Mouse (Mus musculus) spleen, adult 2 months (tissue): Measurements from ENCODE around the gene Abcc4. TPM values are rescaled to one million over a fixed set of nuclear protein-coding genes. Genes with fewer than 3 reads are reported as not detected.

Source experiments
- DNase-seq, 2 experiments: peaks; one replicate each; pipeline versions ENCODE4 v3.0.0 to v3.0.0-alpha.2; 2012 to 2021; ENCODE audit warnings: low spot score in 2 of 2, low read depth in 1 of 2
- H3K27ac ChIP-seq: fragments of 200-500 bp; 2 replicates; pipeline ENCODE4 v1.5.1; 2012; ENCODE audit warnings: low read length, inconsistent platforms; ENCODE audit not compliant: insufficient read depth
- H3K27me3 ChIP-seq: fragments of 200-500 bp; 2 replicates; pipeline ENCODE4 v1.6.1; 2012; ENCODE audit warnings: mild to moderate bottlenecking, moderate library complexity, low read length, inconsistent platforms; ENCODE audit not compliant: control insufficient read depth, insufficient read depth
- H3K36me3 ChIP-seq: fragments of 200-500 bp; 2 replicates; pipeline ENCODE4 v1.6.1; 2012; ENCODE audit warnings: mild to moderate bottlenecking, low read length, inconsistent platforms; ENCODE audit not compliant: control insufficient read depth, insufficient read depth
- H3K4me1 ChIP-seq: fragments of 200-500 bp; 2 replicates; pipeline ENCODE4 v1.6.1; 2011; ENCODE audit warnings: inconsistent platforms; ENCODE audit not compliant: control insufficient read depth, insufficient read depth, insufficient read length
- H3K4me3 ChIP-seq: fragments of 200-500 bp; 2 replicates; pipeline ENCODE4 v1.5.1; 2011; ENCODE audit warnings: mild to moderate bottlenecking, inconsistent platforms; ENCODE audit not compliant: insufficient read depth, insufficient read length; ENCODE audit errors: extremely low read depth
- CTCF ChIP-seq: fragments of 200-500 bp; IDR thresholded peaks from 2 replicates; pipeline ENCODE4 v1.5.1; 2011; ENCODE audit warnings: mild to moderate bottlenecking, inconsistent platforms; ENCODE audit not compliant: insufficient read depth, insufficient read length, insufficient replicate concordance; ENCODE audit errors: extremely low read depth
- POLR2A ChIP-seq: fragments of 200-500 bp; IDR thresholded peaks from 2 replicates; pipeline ENCODE4 v1.6.1; 2011; ENCODE audit warnings: low read depth, low read length, inconsistent platforms
- WGBS: fragments of 180-500 bp; shearing (Covaris S2); methylation state at CpG from one replicate; pipeline ENCODE4 v1.1.7; 2018; 5-methylcytosine and 5-hydroxymethylcytosine counted together
- polyA plus RNA-seq: library from polyadenylated mRNA; depleted of rRNA; stranded (reverse); fragments of >200 nt; gene quantifications from 2 replicates; pipeline ENCODE4 v1.2.3, GENCODE M21; 2012

The Abcc4 gene
- polyA plus RNA-seq, 1 experiment, result 2.9 TPM

GRCm38 (mm10) chr14:118719566-118720174, 13.7 kb upstream of the Abcc4 start:
- Histone ChIP-seq H3K4me3 (no peak overlapping the region), H3K4me1 (no peaks in the 10 kb centered on the region), H3K36me3 (no peaks in the 10 kb centered on the region), H3K27me3 (no peaks in the 10 kb centered on the region), H3K27ac (no peak overlapping the region)
- DNase-seq, result no peak
- TF ChIP-seq CTCF, result no peak
- TF ChIP-seq POLR2A, result no peak
- WGBS, result 87% methylated on average over 10 of the region's 10 CpGs

GRCm38 (mm10) chr14:118718576-118718975, 12.6 kb upstream of the Abcc4 start:
- DNase-seq, result no peak
- no peaks in the 10 kb centered on the region for H3K36me3 ChIP-seq
- no peak overlapping the region for H3K4me3 ChIP-seq
- no peaks in the 10 kb centered on the region; the same call in 1 of the 2 replicates for H3K4me1 ChIP-seq
- 85% methylated on average over 7 of the region's 7 CpGs for WGBS
- H3K27ac ChIP-seq, result no peak overlapping the region
- TF ChIP-seq CTCF (no peak), POLR2A (no peak)
- H3K27me3 ChIP-seq, result 0 out of 2 replicates have a peak, but pooled peaks cover 1% of the 10 kb centered on the region

DNA sequence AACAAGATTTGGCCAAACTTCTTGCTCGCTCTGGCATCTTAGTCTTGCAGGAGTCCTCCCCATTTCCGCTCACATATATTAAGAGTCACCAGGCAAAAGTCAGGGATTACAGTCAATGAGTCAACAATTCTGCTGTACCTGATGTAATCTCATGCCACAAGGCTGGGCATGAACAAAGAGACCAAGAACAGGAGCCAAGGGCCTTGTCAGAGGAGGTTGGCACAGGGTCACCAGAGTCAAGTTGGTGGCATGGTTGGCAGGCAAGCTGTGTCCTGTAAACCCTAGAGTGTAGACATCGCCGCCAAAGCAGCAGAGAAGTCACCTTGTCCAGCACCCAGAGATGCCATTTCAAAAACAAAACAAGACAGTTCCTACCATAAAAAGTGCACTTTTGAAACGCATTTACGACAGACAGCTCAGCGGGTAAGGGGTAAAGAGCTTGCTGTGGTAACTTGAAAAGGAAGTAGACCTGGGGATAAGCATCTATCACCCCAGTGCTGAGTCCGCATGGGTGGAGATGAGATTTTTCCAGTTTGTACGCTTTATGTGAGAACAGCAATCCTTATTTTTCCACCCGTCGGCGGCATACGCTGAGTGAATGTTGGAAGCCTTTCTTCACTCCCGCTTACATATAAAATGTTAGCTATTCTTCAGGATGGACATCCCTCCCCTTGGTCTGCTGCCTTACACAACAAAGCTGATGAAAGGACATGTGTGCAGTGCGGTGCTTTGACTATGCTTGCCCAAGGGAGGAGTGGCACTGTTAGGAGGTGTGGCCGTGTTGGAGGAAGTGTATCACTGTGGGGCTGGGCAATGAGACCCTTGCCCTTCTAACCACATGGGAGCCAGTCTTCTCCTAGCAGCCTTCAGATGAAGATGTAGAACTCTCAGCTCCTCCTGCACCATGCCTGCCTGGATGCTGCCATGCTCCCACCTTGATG, 10.6 kb upstream of the Abcc4 start:
- no peak for DNase-seq
- 0 out of 2 replicates have a peak, but pooled peaks cover 1% of the 10 kb centered on the region for H3K27me3 ChIP-seq
- TF ChIP-seq POLR2A, result no peak
- TF ChIP-seq CTCF, result no peak
- no peaks in the 10 kb centered on the region; the same call in 1 of the 2 replicates for H3K4me1 ChIP-seq
- no peaks in the 10 kb centered on the region for H3K36me3 ChIP-seq
- 80% methylated on average over 16 of the region's 16 CpGs for WGBS
- no peak overlapping the region for H3K4me3 ChIP-seq
- no peak overlapping the region for H3K27ac ChIP-seq

GRCm38 (mm10) chr14:118714720-118715119, 8.7 kb upstream of the Abcc4 start:
- Histone ChIP-seq H3K36me3 (no peaks in the 10 kb centered on the region), H3K4me3 (no peak overlapping the region), H3K27me3 (0 out of 2 replicates have a peak, but pooled peaks cover 1% of the 10 kb centered on the region), H3K4me1 (no peaks in the 10 kb centered on the region; the same call in 1 of the 2 replicates), H3K27ac (no peak overlapping the region)
- WGBS, result 90% methylated on average over 6 of the region's 6 CpGs
- no peak for DNase-seq
- no peak for TF ChIP-seq CTCF
- no peak for TF ChIP-seq POLR2A

DNA sequence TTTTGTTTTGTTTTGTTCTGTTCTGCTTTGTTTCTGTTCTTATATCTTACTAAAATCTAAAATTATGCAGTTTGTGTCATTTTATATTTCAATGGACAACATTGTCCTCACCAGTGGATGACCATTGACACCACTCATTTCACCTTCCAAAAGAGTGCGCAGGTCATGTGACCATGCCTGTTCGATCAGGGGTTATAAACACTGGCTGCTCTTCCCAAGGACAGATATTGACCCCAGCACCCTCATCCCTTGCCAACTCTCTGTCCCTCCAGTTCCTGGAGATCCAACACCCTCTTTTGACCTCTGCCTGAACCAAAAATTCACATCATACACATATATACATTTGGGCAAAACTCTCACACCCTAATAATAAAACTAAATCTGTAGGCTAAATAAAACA, 8.3 kb upstream of the Abcc4 start:
- TF ChIP-seq CTCF (no peak), POLR2A (no peak)
- Histone ChIP-seq H3K27me3 (0 out of 2 replicates have a peak, but pooled peaks cover 1% of the 10 kb centered on the region), H3K27ac (no peak overlapping the region), H3K36me3 (no peaks in the 10 kb centered on the region), H3K4me1 (no peaks in the 10 kb centered on the region; the same call in 1 of the 2 replicates), H3K4me3 (no peak overlapping the region)
- 92% methylated on average over 2 of the region's 2 CpGs for WGBS
- no peak for DNase-seq

GRCm38 (mm10) chr14:118713869-118714268, 7.8 kb upstream of the Abcc4 start:
- no peaks in the 10 kb centered on the region; the same call in 1 of the 2 replicates for H3K4me1 ChIP-seq
- no peak for DNase-seq
- no peaks in the 10 kb centered on the region for H3K36me3 ChIP-seq
- H3K27me3 ChIP-seq, result 0 out of 2 replicates have a peak, but pooled peaks cover 1% of the 10 kb centered on the region
- no peak overlapping the region for H3K4me3 ChIP-seq
- WGBS, result 61% methylated on average over 8 of the region's 8 CpGs
- TF ChIP-seq POLR2A (no peak), CTCF (no peak)
- H3K27ac ChIP-seq, result no peak overlapping the region

DNA sequence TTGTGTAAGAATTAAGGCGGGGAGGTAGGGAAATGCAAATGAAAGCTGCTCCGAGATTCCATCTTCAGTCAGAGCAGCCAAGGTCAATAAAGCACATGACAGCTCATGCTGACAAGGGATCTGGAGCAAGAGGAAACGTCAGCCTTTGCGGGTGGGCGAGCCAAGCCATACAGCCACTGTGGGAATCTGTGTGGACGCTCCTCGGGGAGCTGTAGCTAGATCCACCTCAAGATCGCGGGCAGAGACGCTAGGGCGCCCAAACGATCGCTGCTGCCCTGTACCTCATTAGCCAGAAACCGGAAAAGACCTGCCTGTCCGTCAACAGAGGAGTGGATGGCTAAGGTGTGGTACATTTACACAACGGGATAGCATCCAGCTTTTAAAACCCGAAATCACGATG, 7.4 kb upstream of the Abcc4 start:
- no peak for DNase-seq
- Histone ChIP-seq H3K4me3 (no peak overlapping the region), H3K27ac (no peak overlapping the region), H3K36me3 (no peaks in the 10 kb centered on the region), H3K4me1 (no peaks in the 10 kb centered on the region; the same call in 1 of the 2 replicates), H3K27me3 (0 out of 2 replicates have a peak, but pooled peaks cover 1% of the 10 kb centered on the region)
- 26% methylated on average over 18 of the region's 18 CpGs for WGBS
- TF ChIP-seq POLR2A, result no peak
- no peak for TF ChIP-seq CTCF
